Mouse (Mus musculus) midbrain, postnatal 0 days (tissue): Measurements from ENCODE around the gene Igfbp1. TPM values are rescaled to one million over a fixed set of nuclear protein-coding genes. Genes with fewer than 3 reads are reported as not detected.

Experiments
- ATAC-seq: fragments of 200-750 bp; cut with Nextera tagmentation; 2 replicates; pipeline ENCODE4 v1.8.0; 2017; ENCODE audit warnings: moderate number of reproducible peaks, mild to moderate bottlenecking, moderate TSS enrichment, moderate library complexity; ENCODE audit not compliant: low FRiP score
- DNase-seq: peaks from one replicate; pipeline ENCODE4 v3.0.0-alpha.2; 2015; ENCODE audit warnings: low spot score
- H3K27ac ChIP-seq: fragments of 300-500 bp; sonication (generic); 2 replicates; pipeline ENCODE4 v1.5.1; 2014; ENCODE audit warnings: low read depth, mild to moderate bottlenecking, low read length, mixed read lengths
- H3K27me3 ChIP-seq: fragments of 300-500 bp; sonication (generic); 2 replicates; pipeline ENCODE4 v1.6.1; 2014; ENCODE audit warnings: low read length, control low read depth, mixed read lengths; ENCODE audit not compliant: insufficient read depth
- H3K36me3 ChIP-seq: fragments of 300-500 bp; sonication (generic); 2 replicates; pipeline ENCODE4 v1.6.1; 2014; ENCODE audit warnings: low read length, control low read depth, mixed read lengths; ENCODE audit not compliant: insufficient read depth
- H3K4me1 ChIP-seq: fragments of 300-500 bp; sonication (generic); 2 replicates; pipeline ENCODE4 v1.6.1; 2014; ENCODE audit warnings: mild to moderate bottlenecking, control low read depth, antibody characterized with exemption, low read length, mixed read lengths; ENCODE audit not compliant: insufficient read depth
- H3K4me2 ChIP-seq: fragments of 300-500 bp; sonication (generic); 2 replicates; pipeline ENCODE4 v1.6.1; 2014; ENCODE audit warnings: low read depth, mild to moderate bottlenecking, low read length, mixed read lengths; ENCODE audit not compliant: poor library complexity, severe bottlenecking
- H3K4me3 ChIP-seq: fragments of 300-500 bp; sonication (generic); 2 replicates; pipeline ENCODE4 v1.5.1; 2014; ENCODE audit warnings: low read depth, mild to moderate bottlenecking, low read length, moderate library complexity
- H3K9ac ChIP-seq: fragments of 300-500 bp; sonication (generic); replicated peaks from 2 replicates; pipeline ENCODE4 v1.6.1; 2014; ENCODE audit warnings: mild to moderate bottlenecking, low read length, moderate library complexity, mixed read lengths; ENCODE audit not compliant: poor library complexity, severe bottlenecking
- H3K9me3 ChIP-seq: fragments of 300-500 bp; sonication (generic); 2 replicates; pipeline ENCODE4 v1.6.1; 2016; ENCODE audit warnings: low read length, control low read depth
- CTCF ChIP-seq: IDR thresholded peaks from 2 replicates; pipeline ENCODE4 v1.5.1; 2016; ENCODE audit warnings: antibody characterized with exemption, mild to moderate bottlenecking
- WGBS: fragments of 180-500 bp; shearing (Covaris S2); extraction: QIAGEN DNeasy Blood & Tissue Kit; methylation state at CpG from one replicate; pipeline ENCODE4 v1.1.7; 2014; 5-methylcytosine and 5-hydroxymethylcytosine counted together
- polyA plus RNA-seq: library from polyadenylated mRNA; unstranded; fragments of >200 nt; fragmentation: Nextera tagmentation; extraction: Ambion mirVana; gene quantifications from 2 replicates; pipeline ENCODE4 v1.2.1, GENCODE M21; 2015
- total RNA-seq: library from RNA; depleted of rRNA; stranded (reverse); fragments of >200 nt; gene quantifications from 2 replicates; pipeline ENCODE4 v1.2.3, GENCODE M21; 2014

Igfbp1 gene
- total and polyA plus RNA-seq, 2 experiments from 2014 or later: not detected

DNA sequence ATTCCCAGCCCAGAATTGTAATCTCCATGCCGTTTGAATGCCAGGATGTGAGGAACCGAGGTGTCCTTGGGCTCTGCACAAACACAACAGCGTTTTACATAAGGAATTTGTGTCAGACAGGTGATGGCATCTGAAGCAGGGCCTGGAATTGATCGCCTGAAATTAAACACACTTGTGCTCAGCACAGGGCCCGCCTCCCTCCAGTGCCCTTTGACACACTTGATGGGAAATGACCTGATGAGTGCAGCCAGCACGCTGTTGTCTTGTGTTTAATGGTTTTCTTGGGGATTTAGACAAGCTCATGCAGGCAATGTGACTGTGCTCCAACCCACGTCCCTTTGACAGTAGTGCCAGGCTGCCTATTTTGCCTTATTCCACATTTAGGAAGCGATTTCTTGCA, 10.1 kb upstream of the Igfbp1 start:
- ATAC-seq (no peak), DNase-seq (no peak)
- H3K9ac ChIP-seq: no peak overlapping the region
- no peaks in the 10 kb centered on the region for H3K36me3 ChIP-seq
- H3K27ac ChIP-seq: no peak overlapping the region
- H3K9me3 ChIP-seq: no peaks in the 10 kb centered on the region
- no peak overlapping the region for H3K4me3 ChIP-seq
- H3K27me3 ChIP-seq: no peaks in the 10 kb centered on the region
- 64% methylated on average over 8 of the region's 8 CpGs for WGBS
- H3K4me1 ChIP-seq: no peaks in the 10 kb centered on the region
- TF ChIP-seq CTCF: no peak
- no peak overlapping the region for H3K4me2 ChIP-seq

- no peak for ATAC-seq
- no peaks in the 10 kb centered on the region for H3K4me1 ChIP-seq
Measured at GRCm38 (mm10) chr11:7188469-7188868, 9.1 kb upstream of the Igfbp1 start, which contains the start of gene Gm11985. Gm11985 (minus strand) TSS chr11:7188569.

DNA sequence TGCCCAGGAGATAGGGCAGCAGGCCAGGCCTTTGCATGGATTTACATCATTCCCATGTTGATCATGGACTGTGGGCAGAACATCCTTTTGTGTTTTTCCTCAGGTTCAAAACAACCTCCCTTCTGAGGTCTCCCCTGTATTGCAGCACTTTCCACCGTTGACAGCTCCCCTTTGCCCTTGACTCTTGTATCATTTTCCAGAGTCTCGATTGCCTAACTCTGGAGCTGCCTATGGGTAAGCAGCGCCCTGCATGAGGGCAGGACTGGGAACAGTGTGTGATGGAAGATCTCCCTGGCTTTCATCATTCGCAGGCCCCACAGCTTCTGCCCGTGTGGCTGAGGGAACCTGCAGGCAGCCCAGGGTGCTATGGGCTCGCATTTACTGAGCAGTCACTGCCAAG, 4.9 kb upstream of the Igfbp1 start:
- Histone ChIP-seq H3K4me3 (no peak overlapping the region), H3K27me3 (peaks cover 4% of the 10 kb centered on the region; the same call in 1 of the 2 replicates), H3K4me2 (no peak overlapping the region), H3K36me3 (no peaks in the 10 kb centered on the region), H3K27ac (no peak overlapping the region), H3K4me1 (no peaks in the 10 kb centered on the region; the same call in 1 of the 2 replicates), H3K9me3 (no peaks in the 10 kb centered on the region), H3K9ac (no peak overlapping the region)
- DNase-seq: no peak
- WGBS: 66% methylated on average over 6 of the region's 6 CpGs
- TF ChIP-seq CTCF: no peak
- ATAC-seq: no peak

More at GRCm38 (mm10) chr11:7188469-7188868, 9.1 kb upstream of the Igfbp1 start, which contains the start of gene Gm11985:
- no peak for TF ChIP-seq CTCF
- Histone ChIP-seq H3K4me2 (no peak within 1 kb of the TSS), H3K4me3 (no peak within 1 kb of the TSS), H3K27me3 (no peaks in the 10 kb centered on the region), H3K9me3 (no peaks in the 10 kb centered on the region), H3K27ac (no peak within 1 kb of the TSS), H3K36me3 (no peaks in the 10 kb centered on the region), H3K9ac (no peak within 1 kb of the TSS)
- DNase-seq: no peak
- 89% methylated on average over 13 of the region's 13 CpGs for WGBS

DNA sequence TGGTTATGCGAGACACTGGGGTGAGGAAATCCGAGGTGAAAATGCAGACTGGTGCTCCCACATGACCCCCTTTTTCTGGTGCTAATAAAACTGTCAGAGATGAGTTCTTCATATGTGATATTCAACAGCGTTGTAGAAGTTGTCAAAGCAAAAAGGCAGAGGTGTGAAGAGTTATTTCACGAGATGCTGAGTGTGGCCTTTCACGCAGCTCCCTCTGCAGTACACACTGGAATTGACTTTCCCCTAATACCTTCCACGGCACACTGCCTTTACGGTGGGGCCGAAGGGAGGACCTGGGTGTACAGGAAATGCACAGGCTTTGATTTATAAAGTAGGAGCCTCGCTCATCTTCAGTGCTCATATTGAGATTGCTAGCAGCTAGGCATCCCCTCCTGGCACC, 4.4 kb upstream of the Igfbp1 start:
- no peak overlapping the region for H3K27ac ChIP-seq
- no peaks in the 10 kb centered on the region for H3K36me3 ChIP-seq
- peak; percentile 51 for TF ChIP-seq CTCF
- H3K4me1 ChIP-seq: no peaks in the 10 kb centered on the region; the same call in 1 of the 2 replicates
- peaks cover 4% of the 10 kb centered on the region; the same call in 1 of the 2 replicates for H3K27me3 ChIP-seq
- DNase-seq (peak; percentile 14), ATAC-seq (no peak)
- no peak overlapping the region for H3K4me2 ChIP-seq
- no peaks in the 10 kb centered on the region for H3K9me3 ChIP-seq
- WGBS: 75% methylated on average over 9 of the region's 9 CpGs
- H3K4me3 ChIP-seq: no peak overlapping the region
- no peak overlapping the region for H3K9ac ChIP-seq

DNA sequence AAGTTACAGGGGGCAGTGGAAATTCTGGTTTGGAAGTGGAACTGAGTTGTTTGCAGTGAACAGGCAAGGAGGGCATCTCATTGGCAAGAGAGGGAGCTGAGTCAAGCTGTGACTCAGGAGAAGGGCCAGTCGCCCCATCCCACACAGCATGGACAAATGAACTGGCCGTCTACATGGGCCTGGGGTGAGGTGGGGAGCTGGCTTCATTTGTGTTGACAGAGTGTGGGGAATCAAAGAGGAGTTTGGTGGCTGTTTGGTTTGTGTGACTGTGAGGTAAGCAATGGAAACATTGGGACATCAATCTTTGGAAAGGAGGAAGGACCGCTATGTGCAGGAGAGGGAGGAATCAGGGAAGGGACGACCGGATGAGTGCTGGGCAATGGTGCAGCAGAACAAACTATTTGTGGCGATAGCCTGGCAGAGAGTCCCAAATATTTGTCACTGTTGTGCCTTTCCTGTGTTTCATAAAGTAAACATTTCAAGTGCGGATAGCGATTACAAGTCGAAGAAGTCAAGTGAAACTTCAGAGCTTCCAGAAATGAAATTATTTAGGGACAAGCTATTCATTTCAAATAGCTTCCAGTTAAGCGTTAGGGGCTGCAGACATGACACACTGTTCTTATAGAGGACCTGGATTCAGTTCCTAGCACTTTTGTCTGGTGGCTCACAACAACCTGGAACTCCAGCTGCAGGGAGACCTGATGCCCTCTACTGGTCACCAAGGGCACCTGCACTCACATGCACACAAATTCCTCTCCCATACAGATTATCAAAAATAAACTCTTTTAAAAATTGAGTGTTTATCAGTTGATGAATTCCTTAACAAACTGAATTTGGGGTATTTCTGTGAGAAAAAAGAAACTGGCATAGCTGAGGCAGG, 2.9 kb upstream of the Igfbp1 start:
- ATAC-seq (no peak), DNase-seq (no peak)
- H3K36me3 ChIP-seq: no peaks in the 10 kb centered on the region
- 94% methylated on average over 10 of the region's 10 CpGs for WGBS
- peaks cover 4% of the 10 kb centered on the region; the same call in 1 of the 2 replicates for H3K27me3 ChIP-seq
- TF ChIP-seq CTCF: peak; percentile 30
- H3K4me1 ChIP-seq: no peaks in the 10 kb centered on the region; the same call in 1 of the 2 replicates
- no peak overlapping the region for H3K9ac ChIP-seq
- H3K27ac ChIP-seq: no peak overlapping the region
- H3K4me3 ChIP-seq: no peak overlapping the region
- no peaks in the 10 kb centered on the region for H3K9me3 ChIP-seq
- H3K4me2 ChIP-seq: no peak overlapping the region

DNA sequence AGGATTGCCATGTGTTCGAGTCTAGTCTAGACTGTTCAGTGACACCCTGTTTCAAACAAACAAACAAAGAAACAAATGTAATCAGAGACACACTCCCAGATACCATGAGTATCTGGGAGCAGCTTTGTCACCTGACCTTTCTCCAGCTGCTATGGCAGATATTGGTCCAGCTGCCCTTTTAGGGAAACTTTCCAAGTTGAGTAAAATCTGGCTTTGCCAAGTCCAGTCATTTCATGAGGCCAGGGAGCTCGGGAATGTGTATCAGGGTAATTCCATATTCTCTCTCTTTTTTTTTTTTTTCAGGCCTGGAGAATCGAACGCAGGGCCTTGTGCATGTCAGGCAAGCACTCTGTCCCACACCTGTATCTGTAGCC, 2.3 kb upstream of the Igfbp1 start:
- Histone ChIP-seq H3K36me3 (no peaks in the 10 kb centered on the region), H3K27me3 (peaks cover 4% of the 10 kb centered on the region; the same call in 1 of the 2 replicates), H3K4me2 (no peak overlapping the region), H3K4me1 (no peaks in the 10 kb centered on the region; the same call in 1 of the 2 replicates), H3K4me3 (no peak overlapping the region), H3K9me3 (no peaks in the 10 kb centered on the region), H3K27ac (no peak overlapping the region), H3K9ac (no peak overlapping the region)
- DNase-seq (no peak), ATAC-seq (no peak)
- no peak for TF ChIP-seq CTCF
- WGBS: 83% methylated on average over 4 of the region's 4 CpGs
